Mouse (Mus musculus): ENCODE data around the gene Sh3d21.

Gene Sh3d21

GRCm38 (mm10) chr4:126146974-126147532 lies 16.2 kb downstream of the Sh3d21 start:
- DNase-seq (ENCODE audit: low spot score), result no peak

- no peak for DNase-seq (ENCODE audit: low spot score)
Observed at GRCm38 (mm10) chr4:126145396-126145795, 17.9 kb downstream of the Sh3d21 start.

DNA sequence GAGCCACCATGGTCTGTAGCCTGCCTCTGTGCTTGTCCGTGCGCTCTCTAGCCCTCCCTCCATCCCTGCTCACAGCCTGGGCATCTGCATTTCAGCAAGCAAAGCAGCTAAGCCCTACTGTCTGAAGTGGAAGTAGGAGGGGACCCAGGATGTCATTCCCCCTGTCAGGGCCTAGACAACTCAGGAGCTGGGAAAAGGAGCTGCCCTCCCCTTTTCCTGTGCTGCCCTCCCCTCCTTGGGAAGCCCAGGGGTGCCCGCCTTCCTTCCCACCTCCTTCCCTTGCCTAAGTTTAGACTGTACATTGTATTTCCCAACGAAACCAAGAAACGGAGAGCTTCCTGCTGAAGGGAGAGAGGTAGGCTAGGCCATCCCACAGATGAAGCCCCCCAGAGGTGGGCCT lies 22.3 kb downstream of the Sh3d21 start:
- no peak for DNase-seq (ENCODE audit: low spot score)

DNA sequence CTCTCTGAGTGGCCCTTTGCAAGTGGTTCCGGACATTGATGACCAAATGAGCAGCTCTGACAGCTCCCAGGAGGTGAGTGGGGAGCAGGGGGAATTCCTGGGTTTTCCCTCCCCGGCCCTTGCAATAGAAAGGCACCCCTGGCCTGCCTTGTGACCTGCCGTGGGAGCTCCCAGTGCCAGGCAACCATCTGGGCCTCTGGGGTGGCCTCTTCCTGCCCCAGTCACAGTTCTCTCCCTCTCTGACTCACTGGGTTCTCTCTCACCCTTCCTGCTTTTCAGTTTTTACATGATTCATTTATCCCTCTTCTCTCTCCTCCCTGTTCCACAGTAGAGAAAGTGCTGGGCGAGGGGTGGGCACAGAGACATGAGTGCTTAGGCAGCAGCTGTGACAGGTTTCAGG lies 25.5 kb downstream of the Sh3d21 start:
- no peak for DNase-seq (ENCODE audit: low spot score)

- no peak for DNase-seq (ENCODE audit: low spot score)
Observed at GRCm38 (mm10) chr4:126134639-126135038, 28.7 kb downstream of the Sh3d21 start.

- DNase-seq (ENCODE audit: low spot score), result no peak
Observed at GRCm38 (mm10) chr4:126134236-126134635, 29.1 kb downstream of the Sh3d21 start.

GRCm38 (mm10) chr4:126132636-126133264 lies 30.5 kb downstream of the Sh3d21 start:
- DNase-seq (ENCODE audit: low spot score), result no peak

DNA sequence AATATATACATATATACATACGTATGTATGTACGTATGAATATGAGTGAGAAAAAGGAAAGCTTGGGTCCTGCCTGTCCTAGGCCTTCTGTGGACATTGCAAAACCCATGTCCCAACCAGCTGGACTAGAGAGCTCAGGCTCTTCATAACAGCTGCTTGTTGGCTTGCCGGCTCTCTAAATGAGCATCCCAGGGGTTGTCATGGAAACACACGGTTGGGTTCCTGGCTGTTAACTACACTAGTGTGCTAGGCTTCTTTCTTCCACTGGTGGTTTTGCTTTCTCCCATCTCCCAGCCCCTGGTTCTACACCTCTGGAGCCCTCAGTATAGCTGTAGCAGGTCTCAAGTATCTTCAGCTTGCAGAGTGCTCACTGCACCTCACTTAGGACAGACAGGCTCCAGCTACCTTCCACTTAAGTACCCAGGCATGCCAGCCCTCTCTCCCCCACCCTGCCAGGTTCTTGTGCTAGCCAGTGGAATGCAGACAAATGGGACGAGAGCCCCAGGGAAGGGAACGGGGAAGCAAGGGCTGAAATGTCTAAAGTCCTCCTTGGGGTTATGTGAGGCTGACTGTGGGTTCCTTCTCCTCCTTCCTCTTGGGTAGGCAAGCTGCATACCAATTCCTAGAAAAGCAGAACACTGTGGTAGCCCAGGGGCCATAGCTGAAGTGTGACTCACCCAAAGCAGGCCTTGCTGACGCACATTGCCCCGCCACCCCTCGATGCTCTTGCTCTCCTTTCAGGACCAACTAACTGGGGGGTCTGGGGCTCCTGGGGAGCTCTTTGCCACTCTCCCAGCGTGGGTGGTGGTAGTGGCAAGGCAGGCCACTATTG lies 31.8 kb downstream of the Sh3d21 start:
- no peak for DNase-seq (ENCODE audit: low spot score)

DNA sequence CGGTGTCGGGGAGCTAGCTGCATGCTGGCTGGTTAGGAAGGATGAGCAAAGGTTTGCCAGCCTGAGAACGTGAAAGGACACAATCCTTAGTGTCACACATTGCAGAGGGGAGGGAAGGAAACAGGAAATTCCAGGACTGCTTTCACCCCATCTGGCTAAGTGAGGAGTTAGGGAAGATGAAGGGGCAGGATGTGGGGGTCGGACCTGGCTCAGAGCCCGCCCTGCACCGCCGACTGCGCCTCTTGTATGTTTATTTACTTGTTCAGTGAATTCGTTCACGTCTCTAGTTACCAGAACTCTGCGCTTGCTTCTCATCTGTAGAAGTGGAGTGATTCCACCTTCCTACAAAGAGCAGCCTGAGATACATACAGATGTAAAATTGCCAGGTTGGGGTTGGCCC lies 32.8 kb downstream of the Sh3d21 start:
- DNase-seq (ENCODE audit: low spot score), result no peak

- peak; percentile 33 for DNase-seq (ENCODE audit: low spot score)
Observed at GRCm38 (mm10) chr4:126123309-126124040, 39.8 kb downstream of the Sh3d21 start.

- no peak for DNase-seq (ENCODE audit: low spot score)
Observed at GRCm38 (mm10) chr4:126120506-126120905, 42.8 kb downstream of the Sh3d21 start.

DNA sequence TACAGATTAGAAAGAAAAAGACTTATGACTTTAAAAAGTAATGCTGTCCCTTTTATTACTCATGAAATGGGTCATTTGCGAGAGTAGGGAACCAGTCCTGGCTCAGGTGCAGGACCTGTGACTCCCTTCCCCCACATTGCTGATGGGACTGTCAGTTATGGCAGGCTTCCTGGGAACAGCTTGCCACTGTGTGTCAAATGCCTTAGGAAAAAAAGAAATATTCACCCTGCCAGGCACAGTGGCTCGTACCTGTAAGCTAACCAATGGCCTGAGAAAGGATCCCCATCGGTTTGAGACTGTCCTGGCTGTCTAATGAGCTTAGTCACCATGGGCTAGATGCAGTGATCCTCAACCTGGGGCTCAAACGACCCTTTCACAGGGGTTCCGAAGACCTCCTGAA lies 43.2 kb downstream of the Sh3d21 start:
- DNase-seq (ENCODE audit: low spot score), result no peak

GRCm38 (mm10) chr4:126119051-126119450 lies 44.2 kb downstream of the Sh3d21 start:
- DNase-seq (ENCODE audit: low spot score), result no peak

- no peak for DNase-seq (ENCODE audit: low spot score)
Observed at GRCm38 (mm10) chr4:126118651-126119050, 44.6 kb downstream of the Sh3d21 start.

- DNase-seq (ENCODE audit: low spot score), result no peak
Observed at GRCm38 (mm10) chr4:126117116-126117515, 46.2 kb downstream of the Sh3d21 start.

GRCm38 (mm10) chr4:126115871-126116521 lies 47.3 kb downstream of the Sh3d21 start:
- DNase-seq (ENCODE audit: low spot score), result no peak

DNA sequence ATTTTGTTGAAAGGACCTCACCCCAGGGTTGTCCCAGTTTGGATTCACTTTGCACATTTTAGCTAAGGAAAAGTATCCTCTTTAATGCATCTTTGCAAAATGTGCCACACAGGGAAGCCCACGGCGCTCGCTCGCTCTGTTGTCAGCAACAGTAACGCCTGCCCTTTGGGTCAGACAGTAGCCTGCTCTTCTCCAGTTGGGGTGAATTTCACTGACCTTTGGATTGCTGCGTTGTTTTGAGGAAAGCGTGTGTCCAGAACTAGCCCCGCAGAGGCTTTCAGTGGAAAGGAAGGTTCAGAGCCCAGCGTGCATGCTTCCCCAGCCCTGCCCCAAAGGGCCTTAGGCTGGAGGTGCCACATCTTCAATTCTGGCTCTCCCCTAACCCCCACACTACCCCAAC lies 47.9 kb downstream of the Sh3d21 start:
- DNase-seq (ENCODE audit: low spot score), result no peak

- no peak for DNase-seq (ENCODE audit: low spot score)
Observed at GRCm38 (mm10) chr4:126113943-126114342, 49.3 kb downstream of the Sh3d21 start.

DNA sequence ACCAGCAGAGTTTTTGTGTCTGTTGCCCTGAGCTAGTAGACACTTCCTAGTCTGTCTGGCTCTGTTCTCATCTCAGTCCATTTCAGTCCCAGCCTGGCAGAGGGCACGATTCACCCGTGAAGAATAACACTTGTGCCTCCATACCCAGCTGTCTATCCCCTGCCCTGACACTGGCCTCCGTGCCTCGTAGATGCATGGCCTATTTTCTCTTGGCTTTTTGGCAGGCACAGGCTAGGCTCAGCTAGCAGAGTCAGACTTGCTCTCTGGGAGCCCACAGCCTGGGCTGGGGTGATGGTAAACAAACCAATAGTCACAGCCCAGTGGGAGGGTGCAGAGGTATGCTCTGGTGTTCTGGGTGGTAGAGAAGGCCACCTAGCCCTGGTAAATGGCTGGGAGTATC lies 50.0 kb downstream of the Sh3d21 start:
- DNase-seq (ENCODE audit: low spot score), result no peak

GRCm38 (mm10) chr4:126111153-126111549 lies 52.1 kb downstream of the Sh3d21 start:
- no peak for DNase-seq (ENCODE audit: low spot score)

DNA sequence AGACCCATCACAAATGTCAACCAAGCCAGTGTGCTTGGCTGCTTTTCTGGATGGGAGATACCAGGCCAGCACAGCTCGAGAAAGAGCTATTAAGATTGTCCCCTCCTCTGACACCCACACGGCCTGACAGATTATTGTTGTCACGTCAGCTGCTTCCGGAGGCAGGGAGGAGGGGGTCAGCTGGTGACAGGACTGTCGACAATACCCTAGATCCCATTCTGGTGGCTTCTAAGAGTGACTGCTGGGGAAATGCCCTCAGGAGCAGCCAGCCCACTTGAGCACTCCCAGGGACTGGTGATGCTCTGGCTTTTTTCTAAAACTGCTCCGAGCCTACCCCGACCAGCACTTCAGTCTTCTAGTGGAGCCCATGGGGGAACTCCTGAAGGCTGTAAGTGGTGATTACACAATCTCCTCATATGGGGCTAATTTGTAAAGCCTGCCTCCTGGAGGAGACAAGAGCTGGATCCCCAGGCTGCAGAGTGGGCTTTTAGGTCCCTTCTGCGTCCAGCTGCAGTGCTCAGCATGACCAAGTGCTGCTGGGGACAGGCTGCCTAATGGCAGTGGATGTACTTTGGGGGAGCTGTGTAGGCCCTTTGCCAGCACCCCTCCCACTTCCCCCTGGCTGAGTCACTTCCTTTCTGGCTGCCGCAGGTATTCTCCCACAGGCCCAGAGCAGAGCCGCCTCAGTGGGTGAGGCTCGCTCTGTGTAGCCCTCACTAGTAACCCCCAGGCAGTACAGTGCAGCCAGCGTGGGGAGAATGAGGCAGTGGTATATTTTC lies 52.7 kb downstream of the Sh3d21 start:
- DNase-seq (ENCODE audit: low spot score), result peak; percentile 62
